Mouse (Mus musculus) hindbrain, embryonic 14.5 days (tissue): ENCODE data around the gene Swi5. TPM values are rescaled to one million over a fixed set of nuclear protein-coding genes. Genes with fewer than 3 reads are reported as not detected.
A peak's percentile ranks its signal among the peaks of the same experiment; 100 is the strongest.

Experiments used
- ATAC-seq: fragments of 200-750 bp; cut with Nextera tagmentation; 2 replicates; pipeline ENCODE4 v1.8.0; 2017; ENCODE audit warnings: moderate number of reproducible peaks, mild to moderate bottlenecking, moderate TSS enrichment, moderate library complexity; ENCODE audit not compliant: low FRiP score
- DNase-seq: peaks from one replicate; pipeline ENCODE4 v3.0.0-alpha.2; 2015; ENCODE audit warnings: low spot score
- H3K27ac ChIP-seq: fragments of 300-500 bp; sonication (generic); 2 replicates; pipeline ENCODE4 v1.5.1; 2014; ENCODE audit warnings: mild to moderate bottlenecking, moderate library complexity
- H3K27me3 ChIP-seq: fragments of 300-500 bp; sonication (generic); 2 replicates; pipeline ENCODE4 v1.6.1; 2014; ENCODE audit warnings: mild to moderate bottlenecking, low read length, mixed read lengths; ENCODE audit not compliant: control insufficient read depth, insufficient read depth
- H3K36me3 ChIP-seq: fragments of 300-500 bp; sonication (generic); replicated peaks from 2 replicates; pipeline ENCODE4 v1.6.1; 2014; ENCODE audit not compliant: control insufficient read depth, insufficient read depth
- H3K4me1 ChIP-seq: fragments of 300-500 bp; sonication (generic); replicated peaks from 2 replicates; pipeline ENCODE4 v1.6.1; 2014; ENCODE audit warnings: antibody characterized with exemption, low read length, mixed read lengths; ENCODE audit not compliant: control insufficient read depth, insufficient read depth
- H3K4me2 ChIP-seq: fragments of 300-500 bp; sonication (generic); replicated peaks from 2 replicates; pipeline ENCODE4 v1.6.1; 2014; ENCODE audit warnings: mild to moderate bottlenecking, moderate library complexity
- H3K4me3 ChIP-seq: fragments of 300-500 bp; sonication (generic); replicated peaks from 2 replicates; pipeline ENCODE4 v1.5.1; 2014; ENCODE audit warnings: mild to moderate bottlenecking, low read length
- H3K9ac ChIP-seq: fragments of 300-500 bp; sonication (generic); 2 replicates; pipeline ENCODE4 v1.6.1; 2014
- H3K9me3 ChIP-seq: fragments of 300-500 bp; sonication (generic); 2 replicates; pipeline ENCODE4 v1.6.1; 2016; ENCODE audit warnings: low read length; ENCODE audit not compliant: control insufficient read depth
- WGBS: fragments of 180-500 bp; shearing (Covaris S2); extraction: QIAGEN DNeasy Blood & Tissue Kit; methylation state at CpG from one replicate; pipeline ENCODE4 v1.1.7; 2014; 5-methylcytosine and 5-hydroxymethylcytosine counted together
- polyA plus RNA-seq: library from polyadenylated mRNA; unstranded; fragments of >200 nt; fragmentation: Nextera tagmentation; extraction: Ambion mirVana; gene quantifications from 2 replicates; pipeline ENCODE4 v1.2.1, GENCODE M21; 2014

Swi5 gene
- polyA plus RNA-seq, 1 experiment from 2014 or later, result 192 TPM

DNA sequence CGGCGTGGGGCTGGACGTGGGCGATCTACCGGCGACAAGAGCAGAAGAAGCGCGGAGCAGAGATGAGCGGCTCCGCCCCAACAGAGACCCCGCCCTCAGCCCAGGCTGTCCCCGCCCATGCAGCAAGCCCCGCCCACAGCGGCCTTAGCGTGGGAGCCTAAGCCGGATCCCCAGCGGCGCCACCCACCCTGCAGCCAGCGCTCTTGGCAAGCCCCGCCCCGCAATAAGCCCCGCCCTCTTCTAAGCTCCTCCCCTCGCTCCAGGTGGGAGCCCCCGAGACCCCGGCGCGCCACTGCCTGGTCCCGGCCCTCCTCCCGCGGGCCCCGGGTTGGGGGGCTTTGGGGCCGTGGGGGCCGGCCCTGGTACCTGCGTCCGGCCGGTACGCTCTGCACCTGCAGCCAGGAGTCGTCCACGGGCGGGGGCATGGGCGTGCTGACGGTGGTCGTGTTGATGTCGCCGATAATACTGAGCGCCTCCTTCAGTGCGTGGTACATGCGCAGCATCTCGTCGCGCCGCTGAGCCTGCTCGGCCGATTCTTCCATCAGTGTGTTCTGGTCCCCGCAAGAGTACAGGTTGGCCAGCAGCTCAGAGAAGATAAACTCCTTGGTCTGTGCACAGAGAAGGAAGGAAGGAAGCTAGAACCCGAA is 24.6 kb upstream of the Swi5 start:
- peak overlapping the region; percentile 68 for H3K4me2 ChIP-seq
- H3K9me3 ChIP-seq, result no peaks in the 10 kb centered on the region
- H3K4me3 ChIP-seq, result peak overlapping the region; percentile 40
- peak; percentile 70 for DNase-seq
- peaks cover 17% of the 10 kb centered on the region for H3K4me1 ChIP-seq
- H3K27me3 ChIP-seq, result peaks cover 9% of the 10 kb centered on the region
- ATAC-seq, result peak; percentile 63
- WGBS, result 2% methylated on average over 52 of the region's 56 CpGs
- H3K36me3 ChIP-seq, result peaks cover 74% of the 10 kb centered on the region
- no peak overlapping the region for H3K27ac ChIP-seq
- H3K9ac ChIP-seq, result peak overlapping the region; percentile 60

DNA sequence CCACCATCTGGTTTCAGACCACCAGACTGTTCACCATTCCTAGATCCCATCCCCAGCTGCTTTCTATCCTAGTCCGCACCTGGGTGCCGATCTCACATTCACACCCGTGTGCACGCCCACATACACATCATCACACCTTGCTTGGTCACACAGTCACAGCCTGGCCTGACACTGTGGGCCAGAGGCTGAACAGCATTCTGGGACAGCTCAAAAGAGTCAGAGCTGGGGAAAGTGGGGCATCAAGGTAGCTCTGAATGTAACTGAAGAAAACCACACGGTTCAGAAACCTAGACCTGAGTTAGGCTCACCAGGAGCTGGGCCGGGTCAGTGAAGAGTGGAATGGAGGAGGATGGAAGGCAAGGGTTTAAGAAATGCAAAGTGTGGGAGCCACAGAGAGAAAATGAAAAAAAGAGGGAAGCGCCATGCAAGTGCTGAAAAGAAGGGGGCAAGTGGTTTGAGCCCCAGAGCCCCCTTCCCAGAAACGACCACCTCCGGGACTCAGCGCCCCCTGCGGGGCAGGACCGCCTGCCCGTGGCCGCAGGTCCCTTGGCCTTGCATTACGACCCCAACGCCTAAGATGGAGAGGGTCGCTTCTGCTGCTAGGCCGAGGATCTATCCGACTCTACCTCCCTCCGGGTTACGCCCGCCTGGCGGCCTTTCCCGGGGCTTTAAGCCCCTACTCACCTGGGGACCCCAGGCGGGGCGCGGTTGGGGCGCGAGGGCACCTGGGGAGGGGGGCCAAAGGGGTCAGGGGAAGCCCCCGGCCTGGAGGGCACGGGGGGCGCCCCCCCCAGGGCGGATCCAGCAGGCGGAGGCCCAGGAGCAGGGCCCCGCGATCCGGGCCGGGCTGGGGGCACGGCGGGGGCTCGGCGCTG is 23.8 kb upstream of the Swi5 start:
- peaks cover 9% of the 10 kb centered on the region for H3K27me3 ChIP-seq

DNA sequence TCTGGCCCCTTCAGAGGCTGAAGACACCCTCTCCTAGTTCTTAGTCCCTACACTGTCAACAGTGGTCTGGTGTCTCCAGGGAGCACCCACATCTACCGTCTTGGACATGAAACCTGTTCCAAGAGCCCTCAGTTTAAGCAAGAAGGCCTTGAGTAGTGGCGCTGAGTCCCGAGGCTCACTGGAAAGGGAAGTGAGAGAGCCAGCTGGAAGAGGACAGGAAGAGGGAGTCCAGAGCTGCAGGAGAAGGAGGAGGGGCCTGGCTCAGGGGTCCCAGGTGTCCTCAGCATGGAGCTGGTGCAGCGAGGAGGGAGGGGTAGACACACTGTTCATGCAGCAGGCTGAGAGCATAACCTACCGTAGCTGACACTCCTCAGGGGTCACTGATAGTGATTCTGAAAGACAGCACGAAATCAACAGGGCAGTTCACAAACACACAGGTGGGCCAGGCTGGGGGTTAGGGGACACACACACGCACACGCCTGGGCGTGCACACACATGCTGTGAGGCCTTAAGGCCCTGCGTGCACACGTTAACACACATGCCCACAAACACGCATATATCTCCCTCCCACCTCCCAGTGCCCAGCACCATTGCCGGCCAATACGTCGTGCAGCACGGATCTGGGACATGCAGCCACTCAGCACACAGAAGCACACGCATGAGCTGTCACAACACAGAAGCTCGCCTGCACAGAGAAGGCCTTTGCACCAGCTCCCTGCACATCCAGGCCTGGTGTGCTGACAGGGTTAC is 22.4 kb upstream of the Swi5 start:
- WGBS, result 84% methylated on average over 18 of the region's 18 CpGs

More for the DNA sequence above, 23.8 kb upstream of the Swi5 start:
- Histone ChIP-seq H3K36me3 (peaks cover 82% of the 10 kb centered on the region), H3K4me3 (peak overlapping the region; percentile 40), H3K9ac (peak overlapping the region; percentile 60), H3K27ac (no peak overlapping the region), H3K9me3 (no peaks in the 10 kb centered on the region), H3K4me1 (peaks cover 17% of the 10 kb centered on the region), H3K4me2 (peak overlapping the region; percentile 68)
- ATAC-seq (no peak), DNase-seq (no peak)
- WGBS, result 11% methylated on average over 37 of the region's 42 CpGs

DNA sequence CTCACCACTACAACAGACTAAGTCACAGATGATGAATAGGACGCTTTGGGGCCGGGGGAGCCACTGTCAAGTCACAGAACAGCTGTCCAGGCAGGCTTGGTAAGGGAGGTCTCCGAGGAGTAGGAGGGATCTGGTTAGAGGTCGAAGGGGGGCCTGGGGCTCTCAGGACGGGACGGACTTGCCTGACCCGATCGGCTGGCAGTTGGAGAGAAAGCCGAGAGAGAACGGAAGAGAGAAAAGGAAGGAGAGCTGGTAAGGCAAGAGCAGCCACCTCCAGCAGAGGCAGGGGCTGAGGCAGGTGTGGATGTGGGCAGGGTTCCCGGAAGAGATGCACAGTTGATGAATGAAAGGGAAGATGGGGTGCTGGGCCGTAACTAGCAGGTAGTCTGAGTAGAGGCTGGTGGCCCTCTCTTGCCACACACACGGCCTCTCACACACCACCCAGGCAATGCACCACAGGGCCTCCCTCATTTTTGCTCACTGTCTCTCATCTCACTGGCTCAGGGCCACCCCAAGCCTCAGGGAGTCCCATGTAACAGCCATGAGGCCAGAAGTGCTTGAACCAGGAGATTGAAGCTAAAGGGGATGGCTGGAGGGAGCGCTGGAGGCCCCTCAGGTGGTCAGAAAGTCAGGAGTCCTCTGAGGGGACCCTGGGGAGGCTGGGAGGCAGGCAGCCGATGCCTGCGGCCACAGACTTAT is 21.1 kb upstream of the Swi5 start:
- ATAC-seq, result no peak
- Histone ChIP-seq H3K4me3 (no peak overlapping the region), H3K27me3 (peaks cover 4% of the 10 kb centered on the region; the same call in 1 of the 2 replicates), H3K4me2 (no peak overlapping the region), H3K9ac (no peak overlapping the region), H3K4me1 (peaks cover 17% of the 10 kb centered on the region), H3K36me3 (peaks cover 90% of the 10 kb centered on the region), H3K9me3 (no peaks in the 10 kb centered on the region), H3K27ac (no peak overlapping the region)
- 91% methylated on average over 15 of the region's 16 CpGs for WGBS
- DNase-seq, result no peak

More for the DNA sequence above, 22.4 kb upstream of the Swi5 start:
- DNase-seq, result no peak
- Histone ChIP-seq H3K9me3 (no peaks in the 10 kb centered on the region), H3K27ac (no peak overlapping the region), H3K36me3 (peaks cover 89% of the 10 kb centered on the region), H3K9ac (no peak overlapping the region), H3K4me2 (no peak overlapping the region), H3K4me3 (no peak overlapping the region), H3K27me3 (peaks cover 9% of the 10 kb centered on the region), H3K4me1 (peaks cover 17% of the 10 kb centered on the region)
- no peak for ATAC-seq

DNA sequence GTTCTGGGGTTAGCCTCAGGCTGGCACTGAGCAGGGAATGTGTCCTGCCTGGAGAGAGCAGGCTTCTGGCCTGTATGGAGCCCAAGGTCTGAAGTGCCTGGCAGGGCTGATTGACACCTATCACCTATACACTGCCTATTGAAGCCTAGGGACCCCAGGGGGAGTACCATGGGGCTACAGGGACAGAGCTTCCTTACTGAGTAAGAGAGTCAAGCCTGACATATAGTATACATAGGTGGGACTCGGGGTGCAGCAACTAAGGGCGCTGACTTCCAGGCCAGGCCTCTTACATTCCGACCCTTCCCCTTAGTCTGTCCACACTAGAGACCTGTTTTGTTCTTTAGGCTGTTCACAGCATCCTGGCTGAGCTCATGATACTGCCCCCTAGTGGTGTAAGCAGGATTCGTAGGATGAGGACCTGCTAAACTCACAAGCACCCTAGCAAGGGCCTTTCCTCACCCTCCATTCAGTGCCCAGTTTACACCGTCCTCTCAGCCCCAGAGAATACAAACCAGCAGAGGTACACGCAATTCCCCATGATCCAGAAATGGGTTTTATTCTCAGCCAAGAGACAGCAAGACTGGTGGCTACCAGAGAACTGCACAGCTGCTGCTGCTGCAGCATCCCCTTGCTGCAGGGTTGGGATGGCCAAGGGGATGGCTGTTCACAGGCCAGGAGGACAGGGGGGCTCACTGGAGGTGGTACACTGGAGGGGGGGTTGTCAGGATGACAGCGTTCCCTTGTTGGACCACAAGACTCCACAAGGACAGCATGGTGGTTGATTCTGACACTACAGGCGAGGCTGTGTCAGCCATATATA is 20.3 kb upstream of the Swi5 start:
- peaks cover 91% of the 10 kb centered on the region for H3K36me3 ChIP-seq
- DNase-seq (peak; percentile 84), ATAC-seq (peak; percentile 32; the same call in 1 of the 2 replicates)
- WGBS, result 47% methylated on average over 8 of the region's 8 CpGs
- no peak overlapping the region for H3K9ac ChIP-seq
- H3K4me3 ChIP-seq, result no peak overlapping the region
- peaks cover 4% of the 10 kb centered on the region; the same call in 1 of the 2 replicates for H3K27me3 ChIP-seq
- no peak overlapping the region for H3K4me2 ChIP-seq
- H3K4me1 ChIP-seq, result peaks cover 17% of the 10 kb centered on the region
- H3K27ac ChIP-seq, result no peak overlapping the region
- H3K9me3 ChIP-seq, result no peaks in the 10 kb centered on the region

DNA sequence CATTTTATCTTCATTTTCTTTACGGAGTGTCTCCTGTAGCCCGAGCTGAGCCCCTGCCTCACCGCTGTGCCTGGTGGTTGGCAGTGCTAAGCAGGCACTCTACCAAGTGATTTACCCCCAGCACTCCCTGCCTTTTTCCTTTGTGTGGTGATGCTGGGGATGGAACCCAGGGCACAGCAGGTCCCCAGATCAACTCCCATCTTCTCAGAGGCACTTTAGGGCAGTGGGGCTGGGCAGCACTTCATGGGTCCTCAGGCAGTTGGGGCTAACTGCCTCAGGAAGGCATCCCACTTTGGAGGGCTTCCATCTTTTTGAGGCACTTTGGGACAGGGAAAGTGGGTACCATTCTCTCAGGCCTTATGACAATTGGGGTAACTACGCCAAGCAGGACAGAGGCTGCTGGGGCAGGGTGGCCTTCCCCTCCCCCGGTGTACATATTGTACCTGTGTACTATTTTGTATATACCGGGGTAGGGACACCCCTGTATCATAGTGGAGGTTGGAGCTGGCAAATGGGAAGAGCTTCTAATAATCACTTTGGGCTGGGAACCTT is 19.4 kb upstream of the Swi5 start:
- Histone ChIP-seq H3K27ac (no peak overlapping the region), H3K4me3 (no peak overlapping the region), H3K4me1 (peaks cover 12% of the 10 kb centered on the region), H3K27me3 (peaks cover 4% of the 10 kb centered on the region; the same call in 1 of the 2 replicates), H3K9ac (no peak overlapping the region), H3K4me2 (no peak overlapping the region), H3K9me3 (no peaks in the 10 kb centered on the region), H3K36me3 (peaks cover 95% of the 10 kb centered on the region)
- ATAC-seq (no peak), DNase-seq (no peak)
- WGBS, result 94% methylated on average over 6 of the region's 6 CpGs

DNA sequence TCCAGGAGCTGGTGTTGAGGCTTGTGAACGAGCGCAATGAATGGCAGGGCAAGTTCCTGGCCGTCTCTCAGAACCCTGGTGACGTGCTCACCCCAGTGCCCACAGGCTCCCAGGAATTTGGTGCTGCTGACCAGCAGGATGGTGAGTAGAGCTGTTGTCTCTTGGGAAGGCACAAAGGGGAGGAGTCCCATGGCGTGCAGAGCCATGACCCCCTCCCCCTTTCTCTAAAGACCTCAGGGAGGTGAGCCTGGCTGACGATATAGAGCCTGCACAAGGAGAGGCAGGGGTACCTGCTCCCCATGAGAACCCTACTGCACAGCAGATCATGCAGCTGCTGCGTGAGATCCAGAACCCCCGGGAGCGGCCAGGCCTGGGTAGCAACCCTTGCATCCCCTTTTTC is 18.3 kb upstream of the Swi5 start:
- no peaks in the 10 kb centered on the region for H3K9me3 ChIP-seq
- H3K27me3 ChIP-seq, result no peaks in the 10 kb centered on the region
- peaks cover 98% of the 10 kb centered on the region for H3K36me3 ChIP-seq
- H3K4me2 ChIP-seq, result no peak overlapping the region
- no peak overlapping the region for H3K4me3 ChIP-seq
- DNase-seq, result no peak
- peaks cover under 1% of the 10 kb centered on the region for H3K4me1 ChIP-seq
- no peak for ATAC-seq
- WGBS, result 83% methylated on average over 9 of the region's 9 CpGs
- H3K9ac ChIP-seq, result no peak overlapping the region
- H3K27ac ChIP-seq, result no peak overlapping the region

DNA sequence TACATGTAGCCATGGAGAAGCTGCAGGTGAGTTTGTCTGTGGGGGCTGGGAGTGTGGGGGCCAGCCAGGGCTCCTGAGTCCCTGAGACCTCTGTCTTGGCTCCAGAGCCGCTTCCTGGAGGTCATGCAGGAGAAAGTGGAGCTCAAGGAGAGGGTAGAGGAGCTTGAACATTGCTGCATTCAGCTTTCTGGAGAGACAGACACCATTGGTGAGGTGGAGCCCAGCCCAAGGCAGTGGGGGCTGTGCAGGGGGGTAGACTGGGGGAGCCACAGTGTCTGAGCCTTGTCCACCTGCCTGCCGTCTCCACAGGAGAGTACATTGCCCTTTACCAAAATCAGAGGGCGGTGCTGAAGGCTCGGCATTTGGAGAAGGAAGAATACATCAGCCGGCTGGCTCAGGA is 17.8 kb upstream of the Swi5 start:
- H3K9me3 ChIP-seq, result no peaks in the 10 kb centered on the region
- H3K4me2 ChIP-seq, result no peak overlapping the region
- DNase-seq (no peak), ATAC-seq (no peak)
- no peak overlapping the region for H3K9ac ChIP-seq
- 93% methylated on average over 5 of the region's 5 CpGs for WGBS
- H3K36me3 ChIP-seq, result peaks cover 99% of the 10 kb centered on the region
- no peaks in the 10 kb centered on the region for H3K4me1 ChIP-seq
- H3K27ac ChIP-seq, result no peak overlapping the region
- H3K4me3 ChIP-seq, result no peak overlapping the region
- no peaks in the 10 kb centered on the region for H3K27me3 ChIP-seq
